Mouse (Mus musculus) embryonic facial prominence, embryonic 11.5 days (tissue): ENCODE measurements around the gene She. TPM values are rescaled to one million over a fixed set of nuclear protein-coding genes. Genes with fewer than 3 reads are reported as not detected.
A peak's percentile ranks its signal among the peaks of the same experiment; 100 is the strongest.

Experiments used
- ATAC-seq: fragments of 200-750 bp; cut with Nextera tagmentation; replicated peaks from 2 replicates; pipeline ENCODE4 v1.8.0; 2017; ENCODE audit warnings: low read depth; ENCODE audit not compliant: insufficient number of reproducible peaks, low FRiP score, low TSS enrichment
- DNase-seq: peaks from one replicate; pipeline ENCODE4 v3.0.0-alpha.2; 2015; ENCODE audit warnings: low spot score
- H3K27ac ChIP-seq: fragments of 300-500 bp; sonication (generic); replicated peaks from 2 replicates; pipeline ENCODE4 v1.5.1; 2014; ENCODE audit warnings: mild to moderate bottlenecking, low read depth, low read length, control low read depth
- H3K27me3 ChIP-seq: fragments of 300-500 bp; sonication (generic); 2 replicates; pipeline ENCODE4 v1.6.1; 2014; ENCODE audit warnings: mild to moderate bottlenecking, low read length, moderate library complexity, mixed read lengths; ENCODE audit not compliant: control insufficient read depth, insufficient read depth
- H3K36me3 ChIP-seq: fragments of 300-500 bp; sonication (generic); replicated peaks from 2 replicates; pipeline ENCODE4 v1.6.1; 2014; ENCODE audit warnings: low read depth, mild to moderate bottlenecking, low read length, moderate library complexity, mixed read lengths; ENCODE audit not compliant: control insufficient read depth, insufficient read depth
- H3K4me1 ChIP-seq: fragments of 300-500 bp; sonication (generic); 2 replicates; pipeline ENCODE4 v1.6.1; 2014; ENCODE audit warnings: low read length, mixed read lengths; ENCODE audit not compliant: control insufficient read depth, insufficient read depth
- H3K4me2 ChIP-seq: fragments of 300-500 bp; sonication (generic); 2 replicates; pipeline ENCODE4 v1.6.1; 2014; ENCODE audit warnings: low read depth, mild to moderate bottlenecking, control low read depth, low read length, moderate library complexity
- H3K4me3 ChIP-seq: fragments of 300-500 bp; sonication (generic); 2 replicates; pipeline ENCODE4 v1.5.1; 2014; ENCODE audit warnings: low read depth, low read length, control low read depth
- H3K9ac ChIP-seq: fragments of 300-500 bp; sonication (generic); replicated peaks from 2 replicates; pipeline ENCODE4 v1.6.1; 2014; ENCODE audit warnings: mild to moderate bottlenecking, control low read depth, low read length
- H3K9me3 ChIP-seq: fragments of 300-500 bp; sonication (generic); replicated peaks from 2 replicates; pipeline ENCODE4 v1.6.1; 2016; ENCODE audit warnings: mild to moderate bottlenecking, low read length, inconsistent platforms, mixed read lengths; ENCODE audit not compliant: control insufficient read depth
- WGBS: fragments of 180-500 bp; shearing (Covaris S2); extraction: QIAGEN DNeasy Blood & Tissue Kit; methylation state at CpG from one replicate; pipeline ENCODE4 v1.1.7; 2014; 5-methylcytosine and 5-hydroxymethylcytosine counted together
- polyA plus RNA-seq: library from polyadenylated mRNA; unstranded; fragments of >200 nt; fragmentation: Nextera tagmentation; extraction: Ambion mirVana; gene quantifications from 2 replicates; pipeline ENCODE4 v1.2.1, GENCODE M21; 2014

She gene
- polyA plus RNA-seq, 1 experiment from 2014 or later, result 2.7 TPM

- no peak overlapping the region for H3K27ac ChIP-seq
- no peaks in the 10 kb centered on the region for H3K4me1 ChIP-seq
- no peak overlapping the region for H3K4me3 ChIP-seq
- no peaks in the 10 kb centered on the region for H3K9me3 ChIP-seq
- no peak overlapping the region for H3K9ac ChIP-seq
- 78% methylated on average over 4 of the region's 4 CpGs for whole genome bisulfite sequencing
- no peaks in the 10 kb centered on the region for H3K27me3 ChIP-seq
- no peak overlapping the region for H3K4me2 ChIP-seq
- peak; percentile 30 for DNase-seq
- ATAC-seq, result no peak
- no peaks in the 10 kb centered on the region for H3K36me3 ChIP-seq
Observed at GRCm38 (mm10) chr3:89867651-89868050, 36.5 kb downstream of the She start.

- Histone ChIP-seq H3K4me1 (no peaks in the 10 kb centered on the region), H3K4me3 (no peak overlapping the region), H3K9me3 (no peaks in the 10 kb centered on the region), H3K27me3 (no peaks in the 10 kb centered on the region), H3K9ac (no peak overlapping the region), H3K36me3 (no peaks in the 10 kb centered on the region), H3K4me2 (no peak overlapping the region), H3K27ac (no peak overlapping the region)
- no peak for ATAC-seq
- peak; percentile 38 for DNase-seq
- WGBS, result 38% methylated on average over 7 of the region's 7 CpGs
Observed at GRCm38 (mm10) chr3:89868357-89868756, 37.2 kb downstream of the She start.

GRCm38 (mm10) chr3:89868956-89869355 is 37.8 kb downstream of the She start:
- Histone ChIP-seq H3K4me1 (no peaks in the 10 kb centered on the region), H3K9ac (no peak overlapping the region), H3K4me3 (no peak overlapping the region), H3K27me3 (no peaks in the 10 kb centered on the region), H3K36me3 (no peaks in the 10 kb centered on the region), H3K4me2 (no peak overlapping the region), H3K27ac (no peak overlapping the region), H3K9me3 (no peaks in the 10 kb centered on the region)
- no peak for ATAC-seq
- WGBS, result 65% methylated on average over 9 of the region's 9 CpGs
- DNase-seq, result no peak

- 64% methylated on average over 9 of the region's 9 CpGs for WGBS
- Histone ChIP-seq H3K9ac (no peak overlapping the region), H3K27ac (no peak overlapping the region), H3K36me3 (no peaks in the 10 kb centered on the region), H3K27me3 (no peaks in the 10 kb centered on the region), H3K9me3 (no peaks in the 10 kb centered on the region), H3K4me2 (no peak overlapping the region), H3K4me1 (no peaks in the 10 kb centered on the region), H3K4me3 (no peak overlapping the region)
- ATAC-seq (no peak), DNase-seq (no peak)
Observed at GRCm38 (mm10) chr3:89869556-89869955, 38.4 kb downstream of the She start.

- DNase-seq, result no peak
- ATAC-seq, result no peak
- H3K27ac ChIP-seq, result no peak overlapping the region
- no peaks in the 10 kb centered on the region for H3K9me3 ChIP-seq
- no peak overlapping the region for H3K9ac ChIP-seq
- H3K4me3 ChIP-seq, result no peak overlapping the region
- H3K36me3 ChIP-seq, result no peaks in the 10 kb centered on the region
- H3K4me2 ChIP-seq, result no peak overlapping the region
- WGBS, result 54% methylated on average over 22 of the region's 22 CpGs
- no peaks in the 10 kb centered on the region for H3K27me3 ChIP-seq
- no peaks in the 10 kb centered on the region for H3K4me1 ChIP-seq
Observed at GRCm38 (mm10) chr3:89870472-89871271, 39.5 kb downstream of the She start.

GRCm38 (mm10) chr3:89871339-89871914 is 40.3 kb downstream of the She start:
- no peaks in the 10 kb centered on the region for H3K36me3 ChIP-seq
- ATAC-seq, result no peak
- 79% methylated on average over 8 of the region's 8 CpGs for WGBS
- DNase-seq, result no peak
- no peaks in the 10 kb centered on the region for H3K9me3 ChIP-seq
- no peak overlapping the region for H3K9ac ChIP-seq
- no peaks in the 10 kb centered on the region for H3K27me3 ChIP-seq
- H3K4me1 ChIP-seq, result no peaks in the 10 kb centered on the region
- no peak overlapping the region for H3K4me2 ChIP-seq
- H3K4me3 ChIP-seq, result no peak overlapping the region
- H3K27ac ChIP-seq, result no peak overlapping the region

- Histone ChIP-seq H3K4me1 (no peaks in the 10 kb centered on the region), H3K4me2 (no peak overlapping the region), H3K27ac (no peak overlapping the region), H3K4me3 (no peak overlapping the region), H3K9ac (no peak overlapping the region), H3K9me3 (no peaks in the 10 kb centered on the region), H3K27me3 (no peaks in the 10 kb centered on the region), H3K36me3 (no peaks in the 10 kb centered on the region)
- WGBS, result 91% methylated on average over 7 of the region's 7 CpGs
- DNase-seq (no peak), ATAC-seq (no peak)
Observed at GRCm38 (mm10) chr3:89872209-89872608, 41.0 kb downstream of the She start.

- H3K9ac ChIP-seq, result no peak overlapping the region
- H3K27ac ChIP-seq, result no peak overlapping the region
- no peaks in the 10 kb centered on the region for H3K9me3 ChIP-seq
- DNase-seq, result no peak
- no peaks in the 10 kb centered on the region for H3K27me3 ChIP-seq
- H3K4me2 ChIP-seq, result no peak overlapping the region
- no peak overlapping the region for H3K4me3 ChIP-seq
- no peaks in the 10 kb centered on the region for H3K36me3 ChIP-seq
- no peak for ATAC-seq
- H3K4me1 ChIP-seq, result no peaks in the 10 kb centered on the region
- 84% methylated on average over 6 of the region's 6 CpGs for WGBS
Observed at GRCm38 (mm10) chr3:89872684-89873083, 41.5 kb downstream of the She start.
